Mouse (Mus musculus): Measurements from ENCODE around the gene D16Ertd472e.

The D16Ertd472e gene

GRCm38 (mm10) chr16:78576478-78577084, at the start of gene D16Ertd472e:
D16Ertd472e (minus strand) TSS chr16:78576708.
- DNase-seq (ENCODE audit: low read depth, low spot score), result peak; percentile 71

DNA sequence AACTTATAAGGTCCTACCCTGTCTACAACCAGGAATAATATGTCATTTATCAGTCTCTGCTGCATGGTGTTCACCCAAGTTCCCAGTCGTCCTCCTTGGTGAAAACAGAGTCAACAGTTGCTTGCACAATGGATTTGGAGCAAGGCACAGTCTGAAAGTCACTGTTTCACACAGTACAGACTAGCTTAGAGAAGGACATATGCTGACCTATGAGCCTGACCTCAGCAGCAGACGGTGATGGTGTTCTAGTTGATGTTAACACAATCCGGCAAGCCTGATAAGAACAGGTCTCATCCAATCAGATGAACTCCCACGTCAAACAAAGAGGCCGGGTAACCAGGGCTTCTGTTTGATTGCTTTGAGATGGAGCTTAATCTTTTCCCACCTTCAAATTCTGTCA, 46.2 kb upstream of the D16Ertd472e start:
- no peak for DNase-seq (ENCODE audit: low read depth, low spot score)

DNA sequence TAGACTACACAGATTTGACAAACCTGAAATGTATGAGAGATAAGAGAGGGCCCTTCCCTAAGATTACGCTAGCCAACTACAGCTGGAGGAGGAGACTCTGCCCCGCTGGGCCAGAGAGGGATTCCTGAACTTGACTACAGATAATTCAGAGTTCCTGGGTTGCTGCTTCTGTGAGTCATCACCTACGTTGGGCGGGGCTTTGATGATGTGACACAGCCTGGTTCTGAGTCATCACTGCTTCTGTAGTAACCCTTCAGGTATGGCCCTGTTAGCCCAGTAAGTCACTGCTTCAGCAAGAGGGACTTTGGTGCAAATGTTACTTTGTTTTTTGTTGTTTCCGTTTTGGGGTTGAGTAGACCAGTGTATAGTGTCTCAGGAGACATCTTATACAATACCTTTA, 42.9 kb upstream of the D16Ertd472e start:
- no peak for DNase-seq (ENCODE audit: low read depth, low spot score)

GRCm38 (mm10) chr16:78617757-78618532, 41.4 kb upstream of the D16Ertd472e start:
- no peak for DNase-seq (ENCODE audit: low read depth, low spot score)

DNA sequence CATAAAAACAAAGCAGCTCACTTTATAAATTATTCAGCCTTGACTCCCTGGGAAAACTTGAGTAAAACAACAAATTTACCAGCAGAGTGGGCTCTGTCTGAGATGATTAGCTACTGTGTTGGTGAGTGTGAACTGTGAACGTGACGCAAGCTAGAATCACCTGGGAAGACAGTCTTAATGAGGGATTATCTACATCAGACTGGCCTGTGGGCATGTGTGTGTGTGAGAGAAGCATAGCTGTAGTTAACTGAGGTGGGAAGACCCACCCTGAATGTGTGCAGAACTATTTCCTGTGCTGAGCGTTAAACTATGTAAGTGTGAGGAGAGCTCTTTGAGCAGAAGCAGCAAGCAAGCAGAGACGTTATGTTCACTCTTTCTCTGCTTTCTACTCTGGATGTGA, 29.7 kb upstream of the D16Ertd472e start:
- no peak for DNase-seq (ENCODE audit: low read depth, low spot score)

DNA sequence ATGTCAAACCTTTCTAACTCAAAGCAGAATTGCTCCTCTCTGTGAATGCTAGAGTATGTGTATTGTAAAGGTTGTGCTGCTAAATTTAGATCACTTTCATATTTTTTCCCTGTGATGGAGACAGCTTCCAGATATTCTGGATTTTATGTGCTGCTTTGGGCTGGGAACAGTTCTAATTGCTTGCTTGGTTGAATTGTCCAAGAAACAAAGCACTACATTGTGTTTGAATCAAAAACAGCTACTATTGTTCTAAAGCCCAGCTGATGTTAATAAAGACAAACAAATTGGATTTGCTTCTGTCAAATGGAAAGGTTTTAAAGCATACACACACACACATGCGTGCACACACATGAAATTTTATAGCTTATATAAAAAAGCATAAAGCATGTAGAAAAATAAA, 22.4 kb upstream of the D16Ertd472e start:
- DNase-seq (ENCODE audit: low read depth, low spot score), result no peak

DNA sequence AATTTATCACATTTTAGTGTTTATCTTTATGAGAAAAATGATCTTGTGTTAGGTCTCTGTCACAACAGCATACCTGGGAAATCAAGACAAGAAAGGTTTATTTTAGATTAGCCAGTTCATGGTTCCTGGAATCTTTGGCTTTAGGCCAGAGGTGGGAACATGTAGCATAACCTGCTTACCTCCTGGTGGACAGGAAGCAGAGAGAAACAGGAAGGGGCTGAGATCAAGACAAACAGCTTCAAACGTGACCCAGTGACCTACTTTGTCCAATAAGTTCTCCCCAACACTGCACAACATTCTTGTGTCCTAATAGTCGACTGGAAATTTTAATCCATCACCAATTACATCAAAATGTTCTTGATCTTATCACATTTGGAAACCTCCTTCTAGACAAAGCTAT, 19.9 kb upstream of the D16Ertd472e start:
- DNase-seq (ENCODE audit: low read depth, low spot score), result no peak

GRCm38 (mm10) chr16:78595821-78596220, 19.3 kb upstream of the D16Ertd472e start:
- no peak for DNase-seq (ENCODE audit: low read depth, low spot score)

- no peak for DNase-seq (ENCODE audit: low read depth, low spot score)
Observed at GRCm38 (mm10) chr16:78594154-78594553, 17.6 kb upstream of the D16Ertd472e start.

DNA sequence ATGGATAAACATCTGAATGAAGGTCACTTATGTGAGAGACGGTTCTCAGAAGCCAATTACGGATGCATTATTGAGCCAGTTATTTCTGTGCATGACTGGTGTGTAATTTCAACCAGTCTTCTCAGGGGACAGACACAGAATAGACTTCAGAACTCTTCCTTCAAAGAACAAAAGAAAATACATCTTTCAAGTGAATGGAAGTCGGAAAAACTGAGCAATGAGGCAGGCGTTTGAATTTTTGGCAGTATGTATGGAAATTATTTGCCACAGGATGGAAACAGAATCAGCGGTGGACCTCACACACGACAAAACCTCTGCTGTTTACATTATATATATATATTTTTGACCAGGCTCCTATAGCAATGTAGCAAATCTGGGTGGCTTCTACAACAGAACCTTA, 14.6 kb upstream of the D16Ertd472e start:
- DNase-seq (ENCODE audit: low read depth, low spot score), result no peak

DNA sequence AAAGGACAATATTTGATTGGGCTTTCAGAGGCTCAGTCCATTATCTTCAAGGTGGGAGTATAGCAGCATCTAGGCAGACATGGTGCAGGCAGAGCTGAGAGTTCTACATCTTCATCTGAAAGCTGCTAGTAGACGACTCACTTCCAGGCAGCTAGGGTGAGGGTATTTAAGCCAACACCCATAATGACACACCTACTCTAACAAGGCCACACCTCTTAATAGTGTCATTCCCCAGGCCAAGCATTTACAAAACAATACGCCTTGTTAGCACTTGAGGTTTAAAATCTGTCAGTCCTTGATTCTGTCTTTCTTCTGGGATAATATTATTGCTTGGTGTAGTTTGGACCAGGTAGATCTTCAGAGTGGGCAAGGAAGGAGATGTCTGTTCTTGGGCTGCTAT, 12.3 kb upstream of the D16Ertd472e start:
- DNase-seq (ENCODE audit: low read depth, low spot score), result no peak

DNA sequence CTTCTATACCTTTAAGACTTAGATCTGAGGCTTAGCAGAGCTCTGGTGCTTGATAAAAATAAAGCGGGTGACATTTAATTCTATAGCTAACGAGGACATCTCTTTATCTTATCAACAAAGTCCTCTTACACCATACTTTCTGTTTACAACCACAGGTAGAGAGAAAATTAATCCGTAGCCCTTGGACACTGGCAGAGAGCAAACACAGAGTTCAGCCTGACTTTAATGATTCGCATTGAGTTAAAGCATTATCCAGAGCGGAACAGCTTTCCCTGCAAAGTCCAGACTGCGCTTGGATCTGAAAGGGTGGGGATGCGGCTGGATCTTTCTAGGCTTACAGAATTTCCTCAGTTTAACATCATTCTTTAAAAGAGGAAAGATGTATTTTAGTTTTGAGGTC, 10.1 kb upstream of the D16Ertd472e start:
- DNase-seq (ENCODE audit: low read depth, low spot score), result no peak

DNA sequence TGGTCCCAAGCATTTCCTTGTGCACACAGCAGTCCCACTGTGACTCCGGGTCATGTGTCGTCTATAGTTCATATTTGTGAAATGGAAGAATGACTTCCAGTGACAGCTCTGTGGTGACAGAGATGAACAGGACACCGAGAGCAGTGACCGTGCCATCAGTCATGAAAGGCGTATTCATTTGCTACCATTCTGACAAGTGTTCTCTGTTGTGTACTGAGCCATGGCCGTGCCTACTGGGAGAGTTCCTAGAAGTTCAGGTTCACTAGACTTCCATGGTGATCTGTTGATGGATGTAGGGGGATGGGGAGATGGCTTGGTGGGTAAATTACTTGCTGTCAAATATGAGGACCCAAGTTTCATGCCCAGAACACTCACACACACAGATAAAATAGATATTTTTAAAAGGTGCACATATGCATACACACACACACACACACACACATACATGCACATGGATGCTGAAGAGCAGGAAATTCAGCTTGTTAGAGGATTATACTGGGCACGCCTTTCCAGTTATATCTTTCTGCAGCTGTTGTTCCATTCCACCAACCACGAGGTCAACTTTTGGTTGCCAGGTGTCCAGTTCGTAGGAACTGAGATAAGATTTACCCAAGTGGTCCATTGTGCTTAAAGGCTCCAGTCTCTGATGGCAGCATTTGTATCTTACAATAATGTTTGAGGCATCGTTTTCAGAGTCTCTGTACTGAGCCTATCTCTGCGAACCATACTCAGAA, 9.3 kb upstream of the D16Ertd472e start:
- DNase-seq (ENCODE audit: low read depth, low spot score), result no peak

DNA sequence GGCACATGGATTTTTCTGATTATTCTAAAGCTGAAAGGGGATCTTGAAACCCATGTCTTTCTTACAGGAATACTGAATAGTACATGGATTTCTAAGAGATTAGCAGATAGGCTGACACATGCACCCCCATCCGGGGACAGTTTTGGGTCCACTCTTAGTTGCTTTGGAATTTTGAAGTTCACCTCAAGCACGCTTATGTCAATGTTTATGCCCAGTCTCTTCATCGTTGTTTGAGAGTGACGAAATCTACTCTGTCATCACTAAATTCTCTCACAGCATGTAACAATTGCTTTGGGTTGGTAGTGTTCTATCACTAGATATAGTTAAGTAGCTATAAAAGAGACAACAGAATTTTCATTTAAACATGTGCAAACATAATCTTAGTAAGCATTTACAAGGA, 8.7 kb upstream of the D16Ertd472e start:
- no peak for DNase-seq (ENCODE audit: low read depth, low spot score)

- DNase-seq (ENCODE audit: low read depth, low spot score), result no peak
Observed at GRCm38 (mm10) chr16:78583968-78584367, 7.5 kb upstream of the D16Ertd472e start.

DNA sequence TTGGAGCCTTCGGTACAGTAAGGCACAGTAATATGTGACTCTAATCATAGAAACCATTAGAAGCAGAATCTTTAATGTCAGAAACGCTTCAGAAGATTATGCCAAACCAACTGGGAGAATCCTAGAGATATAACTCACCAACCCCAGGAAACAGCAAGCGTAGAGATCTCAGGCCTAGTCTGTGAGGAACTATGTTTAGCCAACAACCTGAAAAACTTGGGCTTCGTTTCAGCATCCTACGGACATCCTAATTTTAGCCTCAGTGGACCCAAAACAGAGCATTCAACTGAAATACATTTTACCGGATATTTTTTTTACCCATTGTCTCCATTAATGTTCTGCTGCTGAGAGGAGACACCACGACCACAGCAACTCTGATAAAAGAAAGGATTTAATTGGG, 3.9 kb upstream of the D16Ertd472e start:
- DNase-seq (ENCODE audit: low read depth, low spot score), result no peak

DNA sequence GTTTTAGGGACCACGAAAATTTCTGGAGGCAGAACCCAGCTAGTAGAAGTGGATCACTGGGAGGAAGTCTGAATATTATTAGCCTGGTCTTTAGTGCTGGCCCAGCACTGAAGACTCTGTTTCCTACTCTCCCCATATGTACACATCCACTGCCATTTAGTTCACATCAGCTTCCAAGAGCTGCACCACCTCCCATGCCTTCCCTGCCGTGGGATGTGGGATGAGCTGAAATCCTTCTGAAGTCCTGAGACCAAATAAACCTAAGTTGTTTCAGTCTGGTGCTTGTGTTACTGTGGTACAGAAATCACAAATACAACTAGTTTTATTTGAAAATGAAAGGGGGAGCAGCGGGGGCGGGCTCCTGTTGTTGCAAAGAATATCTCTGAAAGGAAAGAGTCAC, 2.9 kb upstream of the D16Ertd472e start:
- DNase-seq (ENCODE audit: low read depth, low spot score), result no peak

DNA sequence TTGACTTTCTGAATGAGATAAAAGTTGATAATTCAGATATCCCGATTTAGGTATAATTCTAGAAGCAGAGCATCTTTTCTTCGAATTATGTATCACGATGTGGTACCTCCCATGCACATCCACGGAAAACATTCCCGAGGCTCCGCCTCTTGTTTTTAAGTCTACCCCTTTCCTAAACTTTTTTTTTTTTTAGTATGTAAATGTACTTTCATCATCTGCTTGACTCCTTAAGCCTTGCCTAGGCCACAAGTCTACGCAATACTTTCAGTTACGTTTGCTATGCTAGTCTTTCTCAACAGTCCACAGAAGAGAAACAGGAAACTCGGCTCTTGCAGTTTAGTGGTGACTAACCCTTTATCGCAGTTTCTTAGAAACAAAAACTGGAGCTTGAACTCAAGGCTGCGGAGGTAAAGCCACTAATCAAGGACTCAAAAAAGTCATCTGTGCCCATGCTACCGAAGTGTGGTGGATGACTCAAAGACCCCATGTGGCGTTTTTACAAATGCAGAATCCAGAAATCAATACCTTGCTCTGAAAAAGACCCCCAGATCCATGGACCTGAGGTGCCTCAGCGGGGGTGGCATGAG, 670 bp upstream of the D16Ertd472e start:
- DNase-seq (ENCODE audit: low read depth, low spot score), result no peak

DNA sequence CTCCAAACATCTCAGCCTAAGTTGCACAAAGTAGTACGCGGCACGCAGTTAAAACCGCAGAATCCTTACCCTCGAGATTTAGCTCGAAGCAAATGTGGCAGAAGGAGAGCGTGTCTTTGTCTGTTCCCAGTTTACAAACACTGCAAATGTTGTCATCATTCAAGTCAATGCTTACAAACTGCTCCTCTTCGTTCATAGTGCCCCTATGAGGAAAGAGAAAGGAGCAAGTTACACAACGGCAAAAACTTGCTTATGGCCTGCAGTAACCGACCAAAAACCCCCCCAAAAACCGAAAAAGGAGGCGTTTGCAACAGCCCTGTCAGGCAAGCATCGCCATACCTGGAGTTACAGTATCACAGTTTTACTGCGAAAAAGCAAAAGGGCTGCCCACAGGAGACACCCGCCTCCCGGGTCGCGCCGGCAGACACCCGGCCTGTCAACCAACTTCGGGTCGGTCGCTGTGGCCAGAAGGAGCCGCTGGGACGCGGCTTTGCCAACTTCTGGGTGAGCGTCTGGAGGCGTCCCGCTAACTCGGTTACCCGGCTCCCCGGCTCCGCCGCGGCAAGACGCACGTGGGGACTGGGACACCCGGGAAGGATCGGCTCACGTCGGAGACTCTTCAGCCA, 543 bp downstream of the D16Ertd472e start:
- DNase-seq (ENCODE audit: low read depth, low spot score), result no peak

- DNase-seq (ENCODE audit: low read depth, low spot score), result no peak
Observed at GRCm38 (mm10) chr16:78575190-78575851, 1.2 kb downstream of the D16Ertd472e start.

GRCm38 (mm10) chr16:78574241-78574640, 2.3 kb downstream of the D16Ertd472e start:
- peak; percentile 62 for DNase-seq (ENCODE audit: low read depth, low spot score)
